Mouse (Mus musculus) adrenal gland, adult 18-20 months (tissue): ENCODE measurements at regions not wholly inside any gene's neighbourhood (a gene's known extent, or its start where the extent isn't known, plus 50 kb on each side); places are given as distances from the start of the nearest gene placed in this dataset.
"Not testable (repeated sequence)": the region's sequence is repeated elsewhere in the genome, so short reads cannot be mapped to it uniquely, and the experiment has no call there.

ENCODE experiments used
- DNase-seq, 2 experiments: peaks; one replicate each; pipeline ENCODE4 v3.0.0; 2021 to 2022; ENCODE audit warnings: low spot score in 2 of 2

DNA sequence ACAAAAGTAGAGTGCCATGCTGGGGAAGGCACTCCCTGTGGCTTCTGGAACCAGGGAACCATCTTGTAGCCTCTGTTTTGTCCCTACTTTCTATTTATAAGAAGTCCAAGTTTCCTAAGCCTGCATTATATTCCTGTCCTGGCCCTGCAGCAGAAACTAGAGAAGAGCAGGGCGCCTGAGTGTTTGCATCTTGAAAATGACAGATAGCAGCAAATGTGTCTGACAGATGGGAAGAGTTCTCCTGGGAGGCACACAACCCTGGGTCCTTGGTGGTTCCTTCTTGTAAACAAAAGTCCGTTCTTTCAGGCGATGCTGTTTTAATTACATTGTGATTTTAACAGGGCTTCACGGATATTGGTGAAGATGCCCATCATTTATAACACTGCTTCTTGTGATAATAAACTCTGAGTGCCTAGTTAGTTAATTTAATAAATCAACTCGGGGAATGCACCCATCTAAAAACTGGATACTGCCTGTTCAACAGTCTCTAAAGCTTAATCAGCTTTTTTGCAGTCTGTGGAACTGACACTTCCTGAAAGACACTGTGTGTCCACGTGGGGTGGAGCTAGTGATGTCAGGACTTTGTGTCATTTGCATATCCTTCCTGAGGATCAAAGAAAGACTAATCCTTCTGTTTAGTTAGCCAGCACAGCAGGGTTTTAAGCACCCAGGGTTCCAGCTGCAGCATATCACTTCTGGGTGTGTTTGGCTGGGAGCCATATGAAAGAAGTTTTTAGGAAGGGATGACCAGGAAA, 188.3 kb upstream of the Ccdc54 start:
- DNase-seq, result no peak

DNA sequence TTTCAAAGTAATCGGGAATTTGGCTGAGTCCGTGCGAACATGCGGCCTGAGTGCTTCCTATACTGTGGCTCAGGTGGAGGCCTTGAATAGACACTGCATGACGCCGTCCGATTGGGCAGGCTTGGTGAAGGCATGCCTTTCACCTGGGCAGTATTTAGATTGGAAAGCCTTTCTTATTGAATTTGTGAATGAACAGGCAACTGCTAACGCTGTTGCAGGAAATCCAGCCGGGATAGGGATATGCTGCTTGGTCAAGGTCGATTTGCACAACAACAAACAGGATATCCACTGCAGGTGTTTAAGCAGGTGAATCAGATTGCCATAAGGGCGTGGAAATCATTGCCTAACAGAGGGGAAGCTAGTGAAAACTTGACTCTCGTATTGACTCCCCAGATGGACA, 183.7 kb upstream of the Ccdc54 start:
- DNase-seq, result not testable (repeated sequence)

DNA sequence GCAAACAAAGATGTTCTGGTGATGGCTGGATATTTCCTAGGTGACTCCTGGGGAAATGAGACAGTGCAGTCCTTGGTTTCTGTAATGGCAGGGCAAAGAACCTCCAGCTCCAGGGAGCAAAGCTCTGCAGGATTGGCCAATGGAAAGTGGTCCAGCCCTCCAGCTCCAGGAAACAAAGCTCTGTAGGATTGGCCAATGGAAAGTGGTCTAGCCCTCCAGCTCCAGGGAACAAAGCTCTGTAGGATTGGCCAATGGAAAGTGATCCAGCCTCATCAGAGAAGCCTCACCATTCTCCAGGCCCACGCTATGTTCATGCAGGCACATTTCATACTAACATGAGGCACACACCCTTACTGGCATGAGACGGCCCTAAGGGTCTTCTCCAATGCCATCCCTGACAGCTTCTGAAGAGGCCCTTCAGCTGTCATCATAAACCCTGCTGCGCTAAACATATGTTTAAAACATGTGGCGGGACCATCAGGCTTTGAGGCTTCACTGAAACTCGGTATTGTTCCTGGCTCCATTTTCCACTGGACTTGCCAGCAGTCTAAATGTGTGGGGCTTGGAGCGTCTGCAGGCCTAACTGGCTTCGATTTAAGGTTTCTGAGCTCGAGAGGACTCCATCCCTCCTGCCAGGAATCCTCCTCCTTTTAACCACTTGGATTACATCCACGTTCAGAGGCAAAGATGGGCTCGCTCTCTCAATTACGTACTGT, 175.3 kb upstream of the Ccdc54 start:
- DNase-seq, result no peak

DNA sequence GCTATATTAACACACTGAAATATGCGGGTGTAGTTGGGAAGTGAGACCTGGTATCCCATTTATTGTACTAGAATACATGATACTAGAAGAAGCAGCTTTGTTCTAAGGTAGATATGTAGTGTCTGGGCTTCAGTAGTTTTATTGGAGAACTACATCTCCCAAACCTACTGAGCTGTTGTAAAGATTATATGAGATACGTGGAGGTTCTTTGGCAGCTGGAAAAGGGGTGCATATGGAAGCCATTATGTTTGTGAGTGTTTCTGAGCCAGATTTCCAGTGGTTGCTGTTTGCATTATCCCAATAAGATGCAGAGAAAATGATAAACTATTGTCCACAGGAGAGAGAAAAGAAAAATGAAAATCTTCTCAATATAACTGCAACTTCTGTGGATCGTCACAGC, 171.1 kb upstream of the Ccdc54 start:
- no peak for DNase-seq

DNA sequence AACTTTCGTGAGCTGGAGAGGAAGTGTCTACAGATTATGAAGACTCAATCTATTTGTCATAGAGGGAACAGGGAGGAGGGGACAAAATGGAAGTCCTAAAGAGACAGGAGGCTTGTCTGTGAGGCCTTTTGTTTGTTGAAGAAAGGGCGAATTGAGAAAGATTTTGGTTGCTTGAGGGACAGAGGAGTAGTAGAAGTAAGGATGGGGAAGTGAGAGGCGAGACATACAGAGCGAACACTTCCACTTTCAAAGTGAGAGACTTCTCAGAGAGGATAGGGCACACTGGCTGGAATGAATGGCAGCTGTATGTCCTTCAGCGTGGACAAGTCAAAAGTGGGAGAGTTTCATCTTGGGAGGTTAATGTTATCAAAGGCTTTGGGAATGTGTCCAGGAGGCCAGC, 169.0 kb upstream of the Ccdc54 start:
- DNase-seq, result no peak

DNA sequence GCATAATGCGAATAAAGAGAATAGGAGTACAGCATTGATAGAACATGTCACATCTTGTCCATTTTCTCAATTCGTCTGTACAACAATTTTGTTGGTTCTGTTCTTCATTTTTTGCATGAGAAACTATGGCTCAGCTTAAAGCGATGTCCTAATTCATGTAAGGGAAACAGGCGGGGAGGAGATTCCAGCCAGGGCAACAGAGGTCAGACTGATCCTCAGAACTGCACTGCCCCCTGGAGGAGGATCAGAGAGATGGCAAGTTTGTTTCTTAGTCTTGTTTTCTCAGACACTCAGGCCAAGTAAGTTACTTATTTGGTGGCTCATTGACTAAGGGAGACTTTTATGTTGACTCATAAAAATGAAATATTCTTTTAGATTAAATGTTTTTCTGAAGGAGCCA, 165.7 kb upstream of the Ccdc54 start:
- DNase-seq, result peak; percentile 54 to 59

DNA sequence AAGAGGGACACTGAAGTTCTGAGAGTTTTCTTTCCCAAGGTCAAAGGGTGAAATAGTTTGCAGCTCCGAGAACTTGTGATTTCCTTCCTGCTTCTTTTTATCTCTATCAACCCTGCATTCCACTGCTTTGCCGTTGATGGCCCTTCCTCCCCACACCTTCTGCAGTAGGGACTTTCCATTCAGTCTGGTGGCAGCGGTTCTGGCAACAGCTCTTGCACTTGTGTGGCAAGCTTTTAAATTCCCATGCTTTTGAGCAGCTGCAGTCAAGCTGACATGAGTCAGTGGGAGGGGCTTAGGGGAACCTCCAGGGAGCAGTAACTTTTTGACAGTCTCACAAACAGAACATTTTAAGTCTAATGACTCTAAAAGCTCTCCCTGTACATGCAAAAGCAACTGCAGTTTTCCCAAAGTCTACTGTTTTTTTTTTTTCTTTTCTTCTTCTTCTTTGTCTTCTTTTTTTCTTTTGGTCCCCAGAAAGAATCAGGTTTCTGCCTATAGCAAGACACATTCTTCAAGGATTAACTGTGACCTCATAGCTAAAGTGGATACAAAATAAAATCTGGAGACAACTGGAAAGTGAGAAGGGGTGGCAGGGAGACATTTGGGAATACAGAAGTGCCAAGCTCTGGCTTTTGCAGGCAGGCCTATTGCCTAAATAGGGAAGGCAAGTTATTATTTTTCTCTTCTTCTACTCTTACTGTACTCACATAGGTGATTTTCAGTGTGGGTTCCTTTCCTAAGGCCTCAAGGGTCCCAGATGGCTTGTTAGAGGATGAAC, 162.8 kb upstream of the Ccdc54 start:
- peak; percentile 36 to 70 for DNase-seq

DNA sequence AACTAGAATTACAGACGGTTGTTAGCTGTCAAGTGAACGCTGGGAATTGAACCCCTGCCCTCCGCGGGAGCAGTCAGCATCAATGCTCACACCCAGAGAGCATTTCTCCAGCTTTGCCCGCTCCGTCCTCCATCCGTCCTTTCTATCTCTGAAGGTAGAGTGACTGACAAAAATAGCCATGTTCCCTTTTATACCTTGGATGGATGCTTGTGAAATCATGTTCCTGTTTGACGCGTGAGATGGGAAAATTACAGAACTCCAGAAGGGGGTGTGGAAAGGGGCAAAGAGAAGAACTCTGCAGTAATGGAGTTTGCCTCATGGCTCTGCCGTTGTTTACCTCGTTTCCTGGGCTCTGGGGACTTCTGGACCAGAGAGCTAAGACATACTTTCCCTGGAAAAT, 162.1 kb upstream of the Ccdc54 start:
- no peak for DNase-seq

DNA sequence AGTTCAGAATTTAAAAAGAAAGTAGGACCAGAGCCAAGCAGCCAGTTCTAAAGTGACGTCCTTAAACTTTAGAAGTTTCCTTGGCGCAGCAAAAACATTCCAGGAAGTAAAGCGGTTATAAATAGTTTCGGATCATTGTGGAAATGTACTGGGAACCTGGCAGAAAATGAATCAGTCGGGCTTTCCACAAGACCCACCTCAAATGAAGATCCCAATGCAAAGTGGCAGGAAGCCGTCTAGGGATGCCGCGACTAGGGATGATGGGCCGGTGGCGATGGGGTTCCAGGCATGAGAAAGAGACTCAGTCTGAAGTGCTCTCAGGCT, 161.3 kb upstream of the Ccdc54 start:
- DNase-seq, result peak; percentile 41 to 63

DNA sequence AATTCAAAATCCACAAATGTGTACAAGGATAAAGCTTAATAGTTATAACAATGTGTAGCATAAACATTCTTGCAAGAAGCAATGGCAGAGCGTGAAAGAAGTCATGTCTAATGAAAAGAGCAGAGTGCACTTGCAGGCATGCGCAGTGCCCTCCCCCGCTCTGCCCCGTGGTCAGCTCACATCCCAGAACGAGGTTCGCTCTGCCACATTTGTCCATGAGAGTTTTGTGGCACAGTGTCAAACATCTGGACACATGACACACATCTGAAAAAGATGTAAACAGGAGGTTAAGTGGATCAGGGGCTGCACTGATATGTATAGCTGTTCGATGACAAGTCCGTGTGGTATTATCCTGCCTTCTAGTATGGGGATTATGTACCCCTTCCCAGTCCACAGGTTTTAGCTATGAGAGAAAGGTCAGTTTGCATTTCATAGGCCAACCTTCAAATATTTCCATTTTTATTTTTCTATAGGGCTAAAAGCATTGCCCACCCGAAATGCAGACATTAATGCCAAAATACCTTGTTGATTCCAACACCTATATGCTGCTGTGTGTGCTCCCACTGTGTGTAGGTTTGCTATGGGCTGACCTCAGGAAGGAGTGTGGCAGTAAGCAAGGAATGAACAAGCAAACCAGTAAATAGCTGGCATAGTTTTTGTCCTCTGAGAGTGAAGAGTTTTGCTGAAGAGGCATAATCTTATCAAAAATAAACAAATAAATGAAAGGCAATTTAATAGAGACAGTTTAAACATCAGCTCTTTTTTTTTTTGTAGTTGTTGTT, 160.7 kb upstream of the Ccdc54 start:
- peak in 1 of 2 experiments; percentile 31 for DNase-seq

DNA sequence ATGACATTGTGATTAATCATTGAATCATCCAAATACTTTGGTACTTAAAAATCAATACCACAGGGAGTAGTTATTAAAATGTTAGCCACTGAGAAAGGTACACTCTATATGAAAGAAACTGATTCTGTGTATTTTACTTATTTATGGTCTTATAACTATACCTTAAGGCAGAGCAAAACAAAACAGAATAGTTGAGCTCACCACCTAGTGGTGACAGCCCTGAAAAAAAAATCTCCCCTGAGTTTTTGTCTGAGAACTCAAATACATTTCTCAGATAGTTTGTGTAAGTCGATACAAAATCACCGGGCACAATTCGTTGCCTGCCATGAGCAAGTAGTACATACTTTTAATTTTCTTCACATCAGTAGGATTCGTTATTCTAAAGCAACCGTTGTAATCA, 156.7 kb upstream of the Ccdc54 start:
- no peak for DNase-seq

DNA sequence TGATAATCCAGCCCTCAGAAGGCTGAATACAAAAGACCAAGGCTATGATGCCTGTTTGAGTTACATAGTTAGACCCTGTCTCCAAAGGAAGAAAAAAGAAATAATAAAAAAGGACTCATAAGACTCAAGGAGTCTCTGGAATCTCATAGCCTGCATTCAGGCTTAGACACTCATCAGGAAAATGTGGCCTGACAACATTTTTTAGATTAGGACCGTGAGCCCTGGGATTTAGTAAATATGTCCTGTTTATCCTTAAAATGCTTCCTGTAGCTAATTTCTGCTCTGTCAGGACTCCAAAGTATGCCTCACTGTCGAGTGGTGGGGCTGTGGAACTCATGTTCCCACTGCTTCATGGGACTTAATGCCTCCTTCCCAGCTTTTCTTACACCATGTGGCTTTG, 154.8 kb upstream of the Ccdc54 start:
- DNase-seq, result no peak

DNA sequence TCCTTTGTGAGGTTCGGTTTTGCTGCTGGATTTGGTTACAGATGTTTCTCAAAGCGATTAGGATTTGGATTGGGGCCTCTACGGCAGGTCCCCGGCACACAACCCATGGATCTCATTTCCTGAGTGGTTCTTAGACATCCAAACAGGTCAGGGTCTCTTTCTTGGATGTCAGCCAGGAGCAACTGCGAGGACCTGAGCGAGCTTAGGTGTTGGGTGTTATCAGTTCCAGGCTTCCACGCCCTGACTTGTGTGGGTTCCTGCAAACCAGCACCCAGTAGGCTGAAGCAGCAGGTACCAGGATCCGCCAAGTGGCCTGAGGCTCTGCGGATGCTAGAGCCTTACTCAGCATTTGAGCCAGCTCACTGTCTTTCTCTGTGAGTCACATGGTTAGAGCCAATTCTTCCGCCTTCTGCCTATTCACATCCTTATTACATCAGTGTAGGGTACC, 146.5 kb upstream of the Ccdc54 start:
- DNase-seq, result peak in 1 of 2 experiments; percentile 35

DNA sequence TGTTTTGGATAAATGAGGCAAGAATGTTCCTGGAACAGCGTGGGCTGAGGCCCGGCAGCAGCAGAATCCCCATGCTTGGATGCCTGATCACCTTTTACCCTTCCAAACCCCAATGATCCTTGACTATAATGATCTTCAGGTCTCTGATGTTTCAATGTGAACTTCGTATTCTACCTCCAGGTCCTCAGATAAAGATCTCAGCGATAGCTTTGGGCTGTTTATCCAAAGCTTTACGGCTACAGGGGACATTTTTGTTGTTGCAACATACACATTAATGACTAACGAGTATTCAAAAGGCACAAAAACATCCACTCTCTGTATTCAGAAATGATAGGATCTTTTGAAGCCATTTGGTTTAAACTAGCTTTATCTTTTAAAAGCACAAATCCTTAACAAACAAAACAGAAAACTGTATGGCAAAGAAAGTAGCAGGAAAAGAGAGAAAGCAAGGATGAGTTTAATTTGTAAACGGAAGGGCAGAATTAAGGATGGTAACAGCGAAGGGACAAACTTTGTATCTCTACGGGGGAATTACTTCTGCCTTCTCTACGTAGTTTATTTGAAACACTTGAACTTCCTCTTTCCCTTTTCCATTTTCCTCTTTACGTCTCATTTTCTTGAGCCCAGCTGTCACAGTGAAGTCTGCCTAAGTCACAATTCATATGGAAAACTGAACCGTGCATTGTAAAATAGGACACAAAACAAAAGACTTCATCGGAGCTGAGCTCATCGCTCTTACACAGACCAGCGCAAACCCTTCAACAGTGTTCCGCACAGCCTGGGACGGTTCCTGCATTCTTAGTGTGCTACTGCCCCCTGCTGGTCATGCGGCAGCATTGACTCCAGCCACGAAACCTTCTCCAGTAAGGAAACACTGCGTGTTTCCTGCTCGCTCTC, 145.4 kb upstream of the Ccdc54 start:
- peak; percentile 93 to 94 for DNase-seq

DNA sequence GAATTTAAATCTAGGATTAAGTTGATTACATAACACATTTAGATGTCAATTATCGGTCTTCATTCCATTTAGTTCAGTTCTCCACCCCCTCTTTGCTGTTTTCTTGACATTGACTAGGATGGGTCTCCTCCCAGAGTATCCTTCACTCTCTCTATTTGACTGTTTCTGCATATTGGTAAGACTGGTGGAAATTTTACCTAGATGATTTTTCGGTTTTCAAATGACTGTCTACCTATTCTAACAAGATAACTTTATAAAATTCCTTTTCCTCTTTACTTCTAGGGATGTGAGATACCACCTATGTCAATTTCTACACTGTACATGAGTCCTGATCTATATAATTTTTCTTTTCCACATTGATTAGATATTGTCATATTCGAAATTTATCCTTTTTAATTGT, 142.4 kb upstream of the Ccdc54 start:
- DNase-seq, result no peak

DNA sequence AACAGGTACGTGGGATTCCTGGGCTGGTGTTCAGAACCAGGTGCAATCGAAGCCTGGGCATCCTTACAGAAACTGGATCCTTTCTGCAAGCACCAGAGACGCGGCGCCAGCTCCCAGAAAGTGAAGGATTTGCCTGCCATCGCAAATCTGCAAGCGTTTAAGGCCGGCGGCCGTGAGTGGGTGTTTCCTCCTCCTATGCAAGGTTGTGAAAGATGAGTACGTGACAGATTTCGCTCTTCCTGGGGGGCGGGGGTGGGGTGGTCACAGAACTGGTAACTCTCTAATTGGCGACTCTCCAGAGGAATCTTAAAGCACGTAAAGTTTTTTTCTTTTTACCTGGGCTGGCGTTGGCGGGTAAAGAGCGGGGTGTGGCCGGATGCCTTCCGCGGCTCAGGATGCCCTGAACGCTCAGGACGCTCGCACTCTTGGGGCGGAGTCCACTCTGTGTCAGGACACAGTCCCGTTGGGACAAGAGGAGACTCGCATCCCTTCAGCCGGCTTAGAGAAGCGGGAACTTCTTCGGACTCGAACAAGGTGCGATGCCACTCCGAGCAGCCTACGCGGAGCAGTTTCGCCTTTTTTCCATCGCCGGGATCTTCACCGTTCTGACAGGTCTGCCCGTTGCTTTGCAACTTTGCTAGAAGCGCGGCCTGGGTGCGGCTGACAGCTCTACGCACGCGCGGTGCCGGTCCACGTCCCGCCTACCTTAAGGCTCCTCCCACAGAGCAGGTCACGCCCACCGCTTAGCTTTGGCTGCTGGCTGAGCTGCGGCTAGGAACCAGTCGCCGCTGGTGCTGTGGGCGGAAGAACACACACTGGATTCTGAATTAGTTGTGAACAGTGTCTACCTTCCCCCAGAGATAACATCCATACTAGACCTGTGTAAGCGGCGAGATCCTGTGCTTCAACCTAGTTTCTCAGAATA, 141.4 kb upstream of the Ccdc54 start:
- peak; percentile 86 to 88 for DNase-seq

DNA sequence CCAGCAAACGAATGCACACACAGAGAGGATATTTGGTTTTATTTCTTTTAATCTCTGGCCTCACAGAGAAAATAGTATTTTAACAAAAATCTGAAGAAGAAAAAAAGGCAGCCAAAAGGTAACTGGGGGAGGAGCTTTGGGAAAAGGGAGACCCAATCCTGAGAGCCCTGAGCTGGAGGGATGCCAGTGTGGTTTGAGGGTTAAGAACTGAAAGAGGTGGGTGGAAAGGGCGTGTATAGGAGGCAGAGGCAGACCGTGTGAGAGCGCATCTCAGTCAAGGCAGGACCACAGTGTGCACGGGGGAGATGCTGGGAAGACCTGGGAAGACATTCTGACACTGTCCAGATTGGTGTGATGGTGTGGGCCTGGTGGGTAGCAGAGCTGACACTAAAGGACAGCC, 138.4 kb upstream of the Ccdc54 start:
- DNase-seq, result no peak

DNA sequence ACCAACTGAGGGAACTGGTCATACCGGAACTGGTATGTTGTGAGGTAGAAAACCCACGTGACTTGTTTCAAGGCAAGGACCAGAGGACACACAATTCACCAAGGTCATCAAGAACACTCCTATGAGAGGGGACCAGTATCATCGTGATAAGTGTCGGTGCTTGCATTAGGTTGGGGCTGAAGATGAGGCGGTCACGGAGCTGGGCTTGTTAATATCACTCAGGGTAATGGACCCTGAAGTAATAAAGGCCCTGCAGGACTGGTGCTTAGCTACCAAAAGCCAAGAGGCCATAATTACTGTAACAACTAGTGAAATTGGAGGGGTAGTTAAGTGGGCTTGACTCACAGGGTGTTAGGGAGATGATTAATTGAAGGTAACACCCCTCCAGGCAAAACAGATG, 132.2 kb upstream of the Ccdc54 start:
- DNase-seq, result no peak
